Mouse (Mus musculus): Measurements from ENCODE around the gene Olfr606.
"Not testable (repeated sequence)": the region's sequence is repeated elsewhere in the genome, so short reads cannot be mapped to it uniquely, and the experiment has no call there.

DNA sequence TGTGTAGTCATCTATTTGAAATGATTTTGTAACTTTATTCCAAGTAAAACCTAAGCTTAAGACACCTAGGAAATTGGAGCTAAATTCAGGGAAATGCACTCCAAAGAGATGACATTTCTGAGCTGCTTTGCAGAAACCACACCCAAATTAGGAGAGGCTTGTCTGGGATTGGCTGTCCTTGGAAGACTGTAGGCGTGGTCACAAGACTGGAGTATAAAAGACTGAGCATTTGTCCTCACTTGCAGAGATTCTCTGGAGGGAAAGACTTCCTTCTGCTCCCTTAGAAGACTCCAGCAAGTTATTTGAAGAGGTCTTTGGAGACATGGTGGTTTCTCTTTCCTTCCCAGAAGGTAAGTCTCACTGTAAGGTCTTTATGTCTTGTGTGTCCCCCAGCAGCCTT, 34.1 kb upstream of the Olfr606 start, which contains the start of gene Usp17lc:
- not testable (repeated sequence) for TF ChIP-seq CTCF (IDR thresholded peaks at IDR 0.05; ENCODE audit: low read depth, low read length); POLR2A (IDR thresholded peaks at IDR 0.05; ENCODE audit: borderline replicate concordance, low read depth, low read length)
